Mouse (Mus musculus): ENCODE measurements around the gene Apc2.

Apc2 gene

GRCm38 (mm10) chr10:80298571-80299281 is 2.9 kb downstream of the Apc2 start:
- CTCF ChIA-PET: interaction anchor here in 2 of 4 experiments (0.6 to 1.2 kb wide), 5 partner anchors 42 to 210 kb away, joined by 3 to 10 read pairs (median 4); no protein-coding TSS in a partner anchor

GRCm38 (mm10) chr10:80299301-80299700 is 3.5 kb downstream of the Apc2 start:
- ChIA-PET CTCF (interaction anchor here in 2 of 4 experiments (0.6 to 1.2 kb wide), 2 partner anchors 49 to 210 kb away, joined by 4 to 10 read pairs; no protein-coding TSS in a partner anchor), POLR2A (interaction anchor here in 3 of 4 experiments (0.6 to 11.0 kb wide), 11 partner anchors 14 to 443 kb away, joined by 3 to 143 read pairs (median 4); partner anchors contain the start of genes Gamt (in 2 of the 3), Dazap1 (in 1 of the 3), Grin3b (in 1 of the 3) and Pcsk4 (in 1 of the 3))

More at GRCm38 (mm10) chr10:80298571-80299281, 2.9 kb downstream of the Apc2 start:
- POLR2A ChIA-PET: interaction anchor here in 3 of 4 experiments (0.6 to 11.0 kb wide), 14 partner anchors 15 to 443 kb away, joined by 3 to 143 read pairs (median 4); partner anchors contain the start of genes Gamt (in 2 of the 3), Pcsk4 (in 2 of the 3), Reep6 (in 2 of the 3) and Dazap1 (in 1 of the 3)

GRCm38 (mm10) chr10:80299824-80300223 is 4.0 kb downstream of the Apc2 start:
- CTCF ChIA-PET: no interaction called here
- POLR2A ChIA-PET: interaction anchor here in 3 of 4 experiments (0.6 to 11.0 kb wide), 6 partner anchors 7 to 444 kb away, joined by 4 to 143 read pairs (median 8); partner anchors contain the start of genes Rps15 (in 2 of the 3) and Grin3b (in 1 of the 3)

- POLR2A ChIA-PET: interaction anchor here in 2 of 4 experiments (0.6 to 11.0 kb wide), 7 partner anchors 8 to 133 kb away, joined by 3 to 143 read pairs (median 5); partner anchors contain the start of genes Rps15 (in 2 of the 2) and Dazap1 (in 1 of the 2)
Observed at GRCm38 (mm10) chr10:80300672-80301181, 5.0 kb downstream of the Apc2 start.

GRCm38 (mm10) chr10:80301256-80302081 is 5.7 kb downstream of the Apc2 start:
- ChIA-PET POLR2A (interaction anchor here in 3 of 4 experiments (0.6 to 11.0 kb wide), 11 partner anchors 9 to 372 kb away, joined by 3 to 143 read pairs (median 4); partner anchors contain the start of genes Rps15 (in 2 of the 3), Dazap1 (in 1 of the 3), Pcsk4 (in 1 of the 3) and Reep6 (in 1 of the 3)), CTCF (interaction anchor here in 2 of 4 experiments (0.8 to 1.1 kb wide), 2 partner anchors 72 kb away, joined by 3 read pairs; no protein-coding TSS in a partner anchor)

More at GRCm38 (mm10) chr10:80300672-80301181, 5.0 kb downstream of the Apc2 start:
- CTCF ChIA-PET: no interaction called here

GRCm38 (mm10) chr10:80302082-80302355 is 6.2 kb downstream of the Apc2 start:
- ChIA-PET CTCF (interaction anchor here in 2 of 4 experiments (0.8 to 1.1 kb wide), 2 partner anchors 72 kb away, joined by 3 read pairs; no protein-coding TSS in a partner anchor), POLR2A (interaction anchor here in 3 of 4 experiments (0.5 to 11.0 kb wide), 10 partner anchors 9 to 371 kb away, joined by 3 to 143 read pairs (median 4); partner anchors contain the start of genes Rps15 (in 2 of the 3), Dazap1 (in 1 of the 3), Pcsk4 (in 1 of the 3) and Reep6 (in 1 of the 3))

GRCm38 (mm10) chr10:80302471-80302881 is 6.7 kb downstream of the Apc2 start:
- POLR2A ChIA-PET: interaction anchor here in 3 of 4 experiments (0.5 to 11.0 kb wide), 11 partner anchors 8 to 371 kb away, joined by 3 to 143 read pairs (median 4); partner anchors contain the start of genes Rps15 (in 2 of the 3), Apc2 (in 1 of the 3), Dazap1 (in 1 of the 3) and Pcsk4 (in 1 of the 3)
- CTCF ChIA-PET: interaction anchor here in 2 of 4 experiments (1.1 to 1.3 kb wide), 2 partner anchors 71 to 72 kb away, joined by 3 read pairs; no protein-coding TSS in a partner anchor

- CTCF ChIA-PET: interaction anchor here (0.6 to 1.6 kb wide), 17 partner anchors 9 to 1550 kb away, joined by 3 to 8 read pairs (median 5); partner anchors contain the start of genes Adamtsl5 (in 1 of the 4), Apc2 (in 1 of the 4), Pcsk4 (in 1 of the 4) and Reep6 (in 1 of the 4)
- POLR2A ChIA-PET: interaction anchor here (0.5 to 3.0 kb wide), 43 partner anchors 8 to 1180 kb away, joined by 3 to 76 read pairs (median 4); partner anchors contain the start of genes Rps15 (in 4 of the 4), Apc2 (in 3 of the 4), Pcsk4 (in 2 of the 4) and Reep6 (in 2 of the 4)
Observed at GRCm38 (mm10) chr10:80304458-80304857, 8.7 kb downstream of the Apc2 start.

- ChIA-PET CTCF (interaction anchor here in 3 of 4 experiments (0.6 to 1.6 kb wide), 16 partner anchors 10 to 577 kb away, joined by 3 to 14 read pairs (median 4); partner anchors contain the start of genes Adamtsl5 (in 1 of the 3), Apc2 (in 1 of the 3), Pcsk4 (in 1 of the 3) and Reep6 (in 1 of the 3)), POLR2A (interaction anchor here (0.6 to 3.0 kb wide), 40 partner anchors 8 to 1179 kb away, joined by 3 to 76 read pairs (median 4); partner anchors contain the start of genes Rps15 (in 4 of the 4), Apc2 (in 3 of the 4), Pcsk4 (in 2 of the 4) and Reep6 (in 2 of the 4))
Observed at GRCm38 (mm10) chr10:80304862-80305261, 9.1 kb downstream of the Apc2 start.

- ChIA-PET CTCF (interaction anchor here in 3 of 4 experiments (0.5 to 2.9 kb wide), 9 partner anchors 15 to 570 kb away, joined by 3 to 10 read pairs (median 4); partner anchors contain the start of gene Apc2 (in 1 of the 3)), POLR2A (interaction anchor here in 3 of 4 experiments (0.6 to 10.1 kb wide), 16 partner anchors 12 to 324 kb away, joined by 3 to 143 read pairs (median 4); partner anchors contain the start of genes Apc2 (in 2 of the 3), Pcsk4 (in 2 of the 3), Reep6 (in 2 of the 3) and Rps15 (in 2 of the 3))
Observed at GRCm38 (mm10) chr10:80311560-80311959, 15.8 kb downstream of the Apc2 start.

- ChIA-PET CTCF (interaction anchor here in 3 of 4 experiments (0.6 to 2.9 kb wide), 15 partner anchors 16 to 193 kb away, joined by 3 to 10 read pairs (median 3); partner anchors contain the start of genes Apc2 (in 2 of the 3), Pcsk4 (in 1 of the 3) and Reep6 (in 1 of the 3)), POLR2A (interaction anchor here in 3 of 4 experiments (0.5 to 10.1 kb wide), 36 partner anchors 8 to 605 kb away, joined by 3 to 143 read pairs (median 4); partner anchors contain the start of genes Rps15 (in 3 of the 3), Apc2 (in 2 of the 3), Dazap1 (in 2 of the 3) and Pcsk4 (in 2 of the 3))
Observed at GRCm38 (mm10) chr10:80312586-80313504, 17.1 kb downstream of the Apc2 start.

GRCm38 (mm10) chr10:80313627-80314201 is 17.9 kb downstream of the Apc2 start:
- ChIA-PET POLR2A (interaction anchor here (0.6 to 10.1 kb wide), 22 partner anchors 9 to 146 kb away, joined by 3 to 143 read pairs (median 4); partner anchors contain the start of genes Rps15 (in 3 of the 4), Apc2 (in 2 of the 4), Pcsk4 (in 2 of the 4) and Reep6 (in 2 of the 4)), CTCF (interaction anchor here (0.5 to 2.9 kb wide), 12 partner anchors 10 to 173 kb away, joined by 3 to 10 read pairs (median 4); partner anchors contain the start of genes Apc2 (in 2 of the 4), Pcsk4 (in 1 of the 4) and Reep6 (in 1 of the 4))

- POLR2A ChIA-PET: interaction anchor here in 3 of 4 experiments (0.7 to 10.1 kb wide), 22 partner anchors 8 to 362 kb away, joined by 3 to 143 read pairs (median 4); partner anchors contain the start of genes Pcsk4 (in 3 of the 3), Reep6 (in 3 of the 3), Rps15 (in 3 of the 3) and Apc2 (in 2 of the 3)
- CTCF ChIA-PET: interaction anchor here in 3 of 4 experiments (0.6 to 1.9 kb wide), 5 partner anchors 26 to 708 kb away, joined by 3 to 8 read pairs (median 4); no protein-coding TSS in a partner anchor
Observed at GRCm38 (mm10) chr10:80314494-80315001, 18.8 kb downstream of the Apc2 start.

GRCm38 (mm10) chr10:80315315-80315714 is 19.5 kb downstream of the Apc2 start:
- ChIA-PET POLR2A (interaction anchor here in 3 of 4 experiments (0.7 to 10.1 kb wide), 19 partner anchors 9 to 361 kb away, joined by 3 to 143 read pairs (median 4); partner anchors contain the start of genes Pcsk4 (in 3 of the 3), Reep6 (in 3 of the 3), Rps15 (in 3 of the 3) and Apc2 (in 2 of the 3)), CTCF (interaction anchor here in 2 of 4 experiments (0.6 to 1.7 kb wide), 5 partner anchors 25 to 209 kb away, joined by 3 to 4 read pairs (median 3); no protein-coding TSS in a partner anchor)

All from embryonic stem cell, embryonic (primary cell).